Mouse (Mus musculus) liver, embryonic 11.5 days (tissue): ENCODE measurements around the gene Ankrd13d. TPM values are rescaled to one million over a fixed set of nuclear protein-coding genes. Genes with fewer than 3 reads are reported as not detected.

Source experiments
- ATAC-seq: fragments of 200-750 bp; cut with Nextera tagmentation; replicated peaks from 2 replicates; pipeline ENCODE4 v1.8.0; 2017; ENCODE audit warnings: moderate number of reproducible peaks, mild to moderate bottlenecking, moderate TSS enrichment, moderate library complexity; ENCODE audit not compliant: low FRiP score
- DNase-seq: peaks from one replicate; pipeline ENCODE4 v3.0.0-alpha.2; 2017; ENCODE audit warnings: low spot score
- H3K27ac ChIP-seq: fragments of 300-500 bp; sonication (generic); 2 replicates; pipeline ENCODE4 v1.5.1; 2014; ENCODE audit warnings: mild to moderate bottlenecking, low read depth, low read length, control low read depth
- H3K27me3 ChIP-seq: fragments of 300-500 bp; sonication (generic); replicated peaks from 2 replicates; pipeline ENCODE4 v1.6.1; 2014; ENCODE audit warnings: low read length, mixed read lengths; ENCODE audit not compliant: control insufficient read depth, insufficient read depth
- H3K36me3 ChIP-seq: fragments of 300-500 bp; sonication (generic); 2 replicates; pipeline ENCODE4 v1.6.1; 2014; ENCODE audit warnings: mild to moderate bottlenecking, low read length, moderate library complexity, mixed read lengths; ENCODE audit not compliant: control insufficient read depth, insufficient read depth
- H3K4me1 ChIP-seq: fragments of 300-500 bp; sonication (generic); replicated peaks from 2 replicates; pipeline ENCODE4 v1.6.1; 2014; ENCODE audit warnings: low read length, mixed read lengths; ENCODE audit not compliant: control insufficient read depth, insufficient read depth
- H3K4me2 ChIP-seq: fragments of 300-500 bp; sonication (generic); 2 replicates; pipeline ENCODE4 v1.6.1; 2014; ENCODE audit warnings: mild to moderate bottlenecking, control low read depth, moderate library complexity
- H3K4me3 ChIP-seq: fragments of 300-500 bp; sonication (generic); 2 replicates; pipeline ENCODE4 v1.5.1; 2014; ENCODE audit warnings: low read depth, low read length, control low read depth
- H3K9ac ChIP-seq: fragments of 300-500 bp; sonication (generic); 2 replicates; pipeline ENCODE4 v1.6.1; 2014; ENCODE audit warnings: low read depth, low read length, control low read depth
- H3K9me3 ChIP-seq: fragments of 300-500 bp; sonication (generic); 2 replicates; pipeline ENCODE4 v1.6.1; 2016; ENCODE audit warnings: low read length, inconsistent platforms, mixed read lengths; ENCODE audit not compliant: control insufficient read depth
- WGBS: fragments of 180-500 bp; shearing (Covaris S2); extraction: QIAGEN DNeasy Blood & Tissue Kit; methylation state at CpG from one replicate; pipeline ENCODE4 v1.1.7; 2014; 5-methylcytosine and 5-hydroxymethylcytosine counted together
- polyA plus RNA-seq: library from polyadenylated mRNA; unstranded; fragments of >200 nt; fragmentation: Nextera tagmentation; extraction: Ambion mirVana; gene quantifications from 2 replicates; pipeline ENCODE4 v1.2.1, GENCODE M21; 2014

The Ankrd13d gene
- polyA plus RNA-seq, 1 experiment from 2014 or later: 3.2 TPM

DNA sequence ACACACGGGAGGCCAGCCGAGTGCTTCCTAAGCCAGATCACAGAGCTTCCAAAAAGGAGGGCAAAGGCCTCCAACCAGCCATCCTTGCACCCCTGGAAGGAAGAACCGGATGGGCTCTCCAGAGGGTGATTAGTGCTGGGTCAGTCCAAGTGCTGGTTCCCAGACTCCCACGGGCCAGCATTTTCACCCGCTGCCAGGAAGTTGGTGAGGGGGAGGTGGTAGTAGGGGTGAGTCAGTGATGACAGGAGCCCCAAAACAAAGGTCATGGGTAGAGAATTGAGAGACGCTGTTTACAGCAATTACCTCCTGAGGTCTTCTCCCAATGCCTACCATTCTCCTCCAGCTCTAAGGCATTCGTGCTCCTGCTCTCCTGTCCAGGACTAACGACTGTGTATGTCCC is 52.5 kb downstream of the Ankrd13d start:
- H3K36me3 ChIP-seq: no peaks in the 10 kb centered on the region
- WGBS: 71% methylated on average over 8 of the region's 8 CpGs

DNA sequence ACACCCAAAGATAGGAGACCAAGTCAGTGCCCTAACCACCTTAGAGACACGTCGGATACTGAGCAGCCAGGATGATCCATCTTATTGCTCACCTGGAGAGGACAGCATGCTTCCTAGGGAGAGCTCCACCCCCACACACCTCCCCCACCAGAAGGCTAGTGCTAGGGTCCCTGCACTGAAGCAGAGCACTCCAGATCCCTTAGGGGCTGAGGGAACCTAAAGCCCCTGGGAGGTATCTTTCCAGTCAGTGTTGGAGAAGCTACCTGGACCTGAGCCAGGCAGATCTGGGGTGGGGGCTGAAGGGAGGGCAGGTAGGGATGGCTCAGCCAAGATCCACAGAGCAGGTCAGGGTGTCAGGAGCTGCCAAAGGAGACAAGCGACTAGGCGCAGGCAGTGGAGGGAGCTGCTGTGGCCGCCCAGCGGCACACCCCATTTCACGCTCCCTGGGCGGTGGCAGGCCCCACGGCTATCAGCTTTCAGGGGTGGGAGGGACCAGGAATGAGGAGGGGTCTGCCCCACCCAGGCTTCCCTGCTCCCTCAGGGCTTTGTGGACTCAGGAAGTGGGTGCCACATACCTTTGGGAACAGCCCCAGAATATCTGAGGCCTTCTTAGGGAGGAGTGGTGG is 53.4 kb downstream of the Ankrd13d start:
- Histone ChIP-seq H3K4me3 (no peak overlapping the region), H3K9ac (no peak overlapping the region), H3K27ac (no peak overlapping the region), H3K36me3 (no peaks in the 10 kb centered on the region), H3K27me3 (peaks cover 3% of the 10 kb centered on the region; the same call in 1 of the 2 replicates), H3K4me2 (no peak overlapping the region), H3K4me1 (peaks cover 4% of the 10 kb centered on the region), H3K9me3 (no peaks in the 10 kb centered on the region)
- DNase-seq (no peak), ATAC-seq (no peak)
- 52% methylated on average over 9 of the region's 9 CpGs for WGBS

More for the DNA sequence above, 52.5 kb downstream of the Ankrd13d start:
- Histone ChIP-seq H3K27me3 (peaks cover 3% of the 10 kb centered on the region; the same call in 1 of the 2 replicates), H3K9me3 (no peaks in the 10 kb centered on the region), H3K27ac (no peak overlapping the region), H3K4me2 (no peak overlapping the region), H3K9ac (no peak overlapping the region), H3K4me3 (no peak overlapping the region), H3K4me1 (peaks cover 4% of the 10 kb centered on the region)
- no peak for DNase-seq
- no peak for ATAC-seq

DNA sequence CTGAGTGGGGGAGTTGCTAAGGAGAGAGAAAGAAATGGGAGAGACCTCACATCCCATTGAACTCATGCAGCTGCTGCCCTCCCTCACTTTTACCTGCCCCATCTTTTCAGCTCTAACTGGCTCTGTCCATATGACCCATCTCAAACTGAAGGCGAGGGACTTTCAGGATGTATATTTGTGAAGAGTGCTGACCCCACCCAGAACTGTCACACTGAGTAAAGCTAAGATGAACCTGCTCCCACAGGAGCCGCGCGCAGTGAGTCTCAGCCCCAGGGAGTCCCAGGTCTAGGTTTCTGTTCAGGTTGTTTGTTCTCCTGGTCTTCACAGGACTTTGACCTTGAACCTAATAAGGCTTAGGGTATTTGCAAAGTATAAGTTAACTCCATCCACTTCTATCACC is 54.0 kb downstream of the Ankrd13d start:
- no peaks in the 10 kb centered on the region for H3K9me3 ChIP-seq
- H3K4me3 ChIP-seq: no peak overlapping the region
- no peak overlapping the region for H3K9ac ChIP-seq
- WGBS: 76% methylated on average over 4 of the region's 4 CpGs
- peaks cover 3% of the 10 kb centered on the region; the same call in 1 of the 2 replicates for H3K27me3 ChIP-seq
- DNase-seq: no peak
- H3K4me2 ChIP-seq: no peak overlapping the region
- H3K4me1 ChIP-seq: peaks cover 4% of the 10 kb centered on the region
- H3K27ac ChIP-seq: no peak overlapping the region
- no peaks in the 10 kb centered on the region for H3K36me3 ChIP-seq
- ATAC-seq: no peak

DNA sequence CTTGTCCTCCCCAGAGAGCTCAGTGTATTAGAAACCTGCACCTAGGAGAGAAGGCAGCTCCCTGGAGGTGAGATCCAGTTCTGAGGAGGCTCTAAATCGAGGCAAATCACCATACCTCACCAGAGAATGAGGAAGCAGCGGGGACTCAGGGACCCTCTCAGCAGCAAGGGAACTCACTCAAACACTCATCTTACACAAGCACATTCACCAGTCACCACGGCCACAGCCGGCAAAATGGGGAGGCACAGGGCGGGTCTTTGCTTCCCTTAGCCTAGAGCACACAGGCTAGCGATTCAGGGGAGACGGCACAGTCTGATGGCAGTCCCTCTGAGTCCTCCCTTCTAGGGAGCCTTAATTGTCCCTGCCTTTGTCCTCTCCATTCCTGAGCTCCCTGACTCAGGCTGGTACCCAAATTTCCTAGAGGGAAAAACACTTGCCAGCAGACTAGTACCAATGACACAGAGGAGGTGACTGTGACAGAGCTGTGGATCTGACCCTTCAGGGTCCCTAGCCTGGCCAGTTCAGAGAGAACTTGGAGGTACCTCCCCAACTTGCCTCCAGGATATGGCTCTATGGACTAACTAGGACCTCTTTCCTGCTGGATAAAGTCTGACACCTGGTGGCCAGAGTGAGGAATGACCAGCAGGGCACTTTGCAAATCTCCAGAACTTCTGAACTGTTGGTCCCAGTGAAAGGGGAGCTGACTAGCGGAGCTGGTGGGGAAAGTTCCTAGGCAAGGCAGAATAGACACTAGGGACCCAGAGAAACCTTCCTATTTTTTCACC is 54.9 kb downstream of the Ankrd13d start:
- ATAC-seq (no peak), DNase-seq (no peak)
- Histone ChIP-seq H3K9me3 (no peaks in the 10 kb centered on the region), H3K4me3 (no peak overlapping the region), H3K27ac (no peak overlapping the region), H3K9ac (no peak overlapping the region), H3K4me1 (peaks cover 4% of the 10 kb centered on the region), H3K4me2 (no peak overlapping the region), H3K36me3 (no peaks in the 10 kb centered on the region), H3K27me3 (peaks cover 3% of the 10 kb centered on the region; the same call in 1 of the 2 replicates)
- WGBS: 10% methylated on average over 8 of the region's 8 CpGs

DNA sequence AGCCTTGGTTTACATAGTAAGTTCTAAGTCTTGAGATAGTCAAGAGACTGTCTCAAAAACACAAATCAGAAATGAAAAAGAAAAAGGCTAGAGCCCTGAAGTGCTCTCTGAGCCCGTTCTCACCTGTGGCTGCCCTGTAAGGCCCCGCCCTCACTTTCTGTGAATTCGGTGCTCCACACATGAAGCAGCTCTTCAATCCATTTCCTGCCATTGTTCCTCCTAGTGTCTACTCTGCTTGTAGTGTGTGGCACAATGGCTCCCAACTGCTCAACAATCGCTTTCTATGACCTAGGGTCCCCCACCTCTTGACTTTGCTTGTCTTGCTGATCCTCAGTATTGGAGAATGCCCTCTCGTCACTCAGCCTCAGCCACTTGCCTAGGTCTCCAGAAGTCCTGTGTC is 55.5 kb downstream of the Ankrd13d start:
- 61% methylated on average over 5 of the region's 5 CpGs for WGBS
- no peak overlapping the region for H3K4me2 ChIP-seq
- no peak overlapping the region for H3K4me3 ChIP-seq
- no peak for DNase-seq
- no peaks in the 10 kb centered on the region for H3K36me3 ChIP-seq
- no peak overlapping the region for H3K27ac ChIP-seq
- no peaks in the 10 kb centered on the region for H3K9me3 ChIP-seq
- no peak for ATAC-seq
- no peak overlapping the region for H3K9ac ChIP-seq
- H3K27me3 ChIP-seq: peaks cover 3% of the 10 kb centered on the region; the same call in 1 of the 2 replicates
- H3K4me1 ChIP-seq: peaks cover 6% of the 10 kb centered on the region

DNA sequence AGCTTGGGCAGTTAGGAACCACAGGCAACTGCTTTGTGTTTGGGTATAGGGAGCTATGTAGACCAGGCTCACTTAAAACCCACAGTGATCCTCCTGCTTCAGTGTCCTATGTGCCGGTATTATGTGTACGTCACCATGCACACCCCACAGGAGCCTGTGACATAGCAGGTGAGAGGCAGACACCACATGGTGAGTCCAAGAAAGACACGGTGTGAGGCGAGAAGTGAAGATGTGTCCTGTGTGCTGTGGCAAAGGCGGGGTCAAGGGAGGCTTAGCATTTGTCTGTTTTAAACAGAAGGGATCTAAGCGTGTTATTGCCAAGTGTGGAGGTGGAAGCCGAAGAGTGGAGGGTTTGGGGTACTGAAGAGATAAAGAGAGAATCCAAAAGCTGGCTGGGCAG is 56.2 kb downstream of the Ankrd13d start:
- 84% methylated on average over 7 of the region's 7 CpGs for WGBS

DNA sequence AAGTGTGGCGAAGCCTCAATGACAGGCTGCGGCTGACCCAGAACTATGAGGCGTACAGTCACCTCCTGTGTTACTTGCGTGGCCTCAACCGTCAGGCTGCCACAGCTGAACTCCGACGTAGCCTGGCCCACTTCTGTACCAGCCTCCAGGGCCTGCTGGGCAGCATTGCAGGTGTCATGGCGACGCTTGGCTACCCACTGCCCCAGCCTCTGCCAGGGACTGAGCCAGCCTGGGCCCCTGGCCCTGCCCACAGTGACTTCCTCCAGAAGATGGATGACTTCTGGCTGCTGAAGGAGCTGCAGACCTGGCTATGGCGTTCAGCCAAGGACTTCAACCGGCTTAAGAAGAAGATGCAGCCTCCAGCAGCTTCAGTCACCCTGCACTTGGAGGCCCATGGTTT is 60.8 kb downstream of the Ankrd13d start:
- 65% methylated on average over 11 of the region's 11 CpGs for WGBS

More for the DNA sequence above, 56.2 kb downstream of the Ankrd13d start:
- H3K9ac ChIP-seq: no peak overlapping the region
- H3K4me1 ChIP-seq: peaks cover 12% of the 10 kb centered on the region
- H3K36me3 ChIP-seq: no peaks in the 10 kb centered on the region
- H3K4me2 ChIP-seq: no peak overlapping the region
- H3K4me3 ChIP-seq: no peak overlapping the region
- peaks cover 7% of the 10 kb centered on the region for H3K27me3 ChIP-seq
- no peaks in the 10 kb centered on the region for H3K9me3 ChIP-seq
- no peak overlapping the region for H3K27ac ChIP-seq
- DNase-seq (no peak), ATAC-seq (no peak)

DNA sequence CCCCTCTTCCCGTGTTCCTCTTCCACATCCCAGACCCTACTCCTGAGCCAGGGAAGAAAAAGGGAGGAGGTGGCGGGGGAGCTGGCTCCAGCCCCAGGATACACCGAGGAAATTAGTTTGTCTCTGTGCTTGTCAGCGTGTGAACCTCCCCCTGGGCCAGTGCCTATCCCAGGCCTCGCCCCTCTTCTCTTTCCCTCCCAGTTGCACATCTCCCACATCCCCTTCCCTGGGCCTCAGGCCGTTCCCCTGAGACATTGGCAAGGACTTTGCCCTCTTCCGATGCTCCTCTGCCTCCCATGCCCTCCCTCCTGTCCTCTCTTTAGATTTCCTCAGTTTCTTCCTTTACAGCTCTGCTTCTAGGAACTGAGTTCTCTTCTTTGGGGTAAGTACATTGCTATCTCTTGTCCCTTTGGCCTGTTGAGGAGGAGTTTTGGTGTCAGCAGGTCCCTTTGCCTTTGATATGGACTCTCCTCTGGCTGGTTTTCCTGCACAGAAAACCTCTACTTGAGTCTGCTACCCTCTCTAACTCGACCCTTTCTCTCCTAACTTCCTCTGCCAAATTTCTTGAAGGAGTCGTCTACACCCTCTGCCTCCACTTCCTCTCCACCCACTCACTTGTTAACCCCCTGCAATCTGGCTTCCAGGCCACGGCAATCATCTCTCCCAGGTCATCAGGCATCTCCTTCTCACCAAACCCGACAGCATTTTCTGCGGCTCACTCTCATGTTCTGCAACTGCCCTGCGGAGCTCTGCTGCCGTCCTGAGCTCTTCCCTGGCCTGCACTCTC is 61.8 kb downstream of the Ankrd13d start:
- peak overlapping the region; percentile 32; the same call in 1 of the 2 replicates for H3K9ac ChIP-seq
- H3K4me3 ChIP-seq: no peak overlapping the region
- peak overlapping the region; percentile 65 for H3K27ac ChIP-seq
- peaks cover 38% of the 10 kb centered on the region for H3K4me1 ChIP-seq
- H3K4me2 ChIP-seq: peak overlapping the region; percentile 21
- peaks cover 28% of the 10 kb centered on the region for H3K27me3 ChIP-seq
- 32% methylated on average over 14 of the region's 14 CpGs for WGBS
- no peaks in the 10 kb centered on the region for H3K36me3 ChIP-seq
- DNase-seq: no peak
- no peak for ATAC-seq
- H3K9me3 ChIP-seq: no peaks in the 10 kb centered on the region

More for the DNA sequence above, 60.8 kb downstream of the Ankrd13d start:
- H3K36me3 ChIP-seq: no peaks in the 10 kb centered on the region
- ATAC-seq: no peak
- no peak overlapping the region for H3K4me3 ChIP-seq
- H3K9me3 ChIP-seq: no peaks in the 10 kb centered on the region
- H3K27ac ChIP-seq: no peak overlapping the region; the same call in 1 of the 2 replicates
- no peak overlapping the region for H3K9ac ChIP-seq
- DNase-seq: no peak
- peaks cover 32% of the 10 kb centered on the region for H3K4me1 ChIP-seq
- H3K4me2 ChIP-seq: no peak overlapping the region
- peaks cover 21% of the 10 kb centered on the region for H3K27me3 ChIP-seq
